Mouse (Mus musculus) CH12.LX (cell line): ENCODE results near the gene Rgs16. TPM values are rescaled to one million over a fixed set of nuclear protein-coding genes. Genes with fewer than 3 reads are reported as not detected.
A peak's percentile ranks its signal among the peaks of the same experiment; 100 is the strongest.
"Not testable (repeated sequence)": the region's sequence is repeated elsewhere in the genome, so short reads cannot be mapped to it uniquely, and the experiment has no call there.

Experiments
- DNase-seq: peaks from one replicate; pipeline ENCODE4 v3.0.0-alpha.2; 2013; ENCODE audit errors: extremely low read depth
- H3K27ac ChIP-seq: 2 replicates; pipeline ENCODE4 v1.5.1; 2012; ENCODE audit warnings: low read depth, mild to moderate bottlenecking, control low read depth, moderate library complexity; ENCODE audit not compliant: insufficient read depth
- H3K27me3 ChIP-seq: replicated peaks from 2 replicates; pipeline ENCODE3; 2012; ENCODE audit warnings: inconsistent platforms
- H3K36me3 ChIP-seq, 2 experiments: replicated peaks in 1 of 2; 2 replicates each; pipeline versions ENCODE3 to v1.6.1; 2012; ENCODE audit warnings: inconsistent platforms in 1 of 2, low read length in 1 of 2, mild to moderate bottlenecking in 1 of 2, mixed read lengths in 1 of 2, moderate library complexity in 1 of 2; ENCODE audit not compliant: control insufficient read depth in 1 of 2, insufficient read depth in 1 of 2
- H3K4me1 ChIP-seq, 2 experiments: 2 replicates each; pipeline ENCODE4 v1.6.1; 2012; ENCODE audit warnings: inconsistent platforms in 1 of 2, moderate library complexity in 1 of 2; ENCODE audit not compliant: insufficient read depth in 2 of 2, control insufficient read depth in 1 of 2
- H3K4me2 ChIP-seq: 2 replicates; pipeline ENCODE4 v1.6.1; 2012; ENCODE audit warnings: low read depth, mild to moderate bottlenecking, control low read depth; ENCODE audit not compliant: poor library complexity, insufficient read depth, severe bottlenecking
- H3K4me3 ChIP-seq, 3 experiments: fragments of 150-350 bp in 1 of 3; sonication (generic) in 1 of 3; replicated peaks in 1 of 3; 2 replicates each; pipeline versions ENCODE3 to v1.5.1; 2011 to 2012; ENCODE audit warnings: low read depth in 2 of 3, low read length in 2 of 3, mild to moderate bottlenecking in 2 of 3, moderate library complexity in 2 of 3, control low read depth in 1 of 3, improper control_type of control experiment in 1 of 3, inconsistent platforms in 1 of 3, mixed read lengths in 1 of 3; ENCODE audit not compliant: poor library complexity in 1 of 3
- H3K79me2 ChIP-seq: replicated peaks from 2 replicates; pipeline ENCODE4 v1.6.1; 2012; ENCODE audit warnings: mild to moderate bottlenecking, moderate library complexity; ENCODE audit not compliant: control insufficient read depth, poor library complexity, insufficient read depth, severe bottlenecking; ENCODE audit errors: extremely low read depth
- H3K9ac ChIP-seq: 2 replicates; pipeline ENCODE4 v1.6.1; 2012; ENCODE audit warnings: low read depth, mild to moderate bottlenecking, control low read depth, moderate library complexity; ENCODE audit not compliant: insufficient read depth
- H3K9me3 ChIP-seq: replicated peaks from 2 replicates; pipeline ENCODE3; 2012; ENCODE audit warnings: low read length, inconsistent platforms, mixed read lengths
- CTCF ChIP-seq, 2 experiments: IDR thresholded peaks in 1 of 2; conservative IDR thresholded peaks in 1 of 2; 2 replicates each; pipeline ENCODE4 v1.5.1; 2011 to 2012; ENCODE audit warnings: low read depth in 2 of 2, low read length in 2 of 2, improper control_type of control experiment in 1 of 2, inconsistent platforms in 1 of 2, mild to moderate bottlenecking in 1 of 2, moderate library complexity in 1 of 2
- E2F4 ChIP-seq: IDR thresholded peaks from 2 replicates; pipeline ENCODE4 v1.6.1; 2011; ENCODE audit warnings: low read depth, low read length, improper control_type of control experiment; ENCODE audit not compliant: insufficient replicate concordance
- EP300 ChIP-seq: IDR thresholded peaks from 2 replicates; pipeline ENCODE4 v1.6.1; 2011; ENCODE audit warnings: low read length, improper control_type of control experiment
- ETS1 ChIP-seq: conservative IDR thresholded peaks from 2 replicates; pipeline ENCODE4 v1.6.1; 2012; ENCODE audit warnings: low read depth, mild to moderate bottlenecking, inconsistent platforms, low read length, improper control_type of control experiment, moderate library complexity
- GABPA ChIP-seq: IDR thresholded peaks from 2 replicates; pipeline ENCODE4 v1.6.1; 2012; ENCODE audit warnings: low read depth, low read length, improper control_type of control experiment, inconsistent platforms; ENCODE audit not compliant: insufficient replicate concordance
- IRF4 ChIP-seq: IDR thresholded peaks from 2 replicates; pipeline ENCODE4 v1.6.1; 2014; ENCODE audit warnings: low read depth, mild to moderate bottlenecking, inconsistent platforms, low read length, improper control_type of control experiment
- JUN ChIP-seq: IDR thresholded peaks from 2 replicates; pipeline ENCODE4 v1.6.1; 2011; ENCODE audit warnings: low read depth, mild to moderate bottlenecking, low read length, improper control_type of control experiment, moderate library complexity; ENCODE audit not compliant: insufficient read depth
- JUND ChIP-seq: conservative IDR thresholded peaks from 2 replicates; pipeline ENCODE4 v1.6.1; 2011; ENCODE audit warnings: low read depth, low read length, improper control_type of control experiment
- KAT2A ChIP-seq: IDR thresholded peaks from 2 replicates; pipeline ENCODE4 v1.6.1; 2012; ENCODE audit warnings: low read length, improper control_type of control experiment, inconsistent platforms; ENCODE audit not compliant: insufficient replicate concordance
- MEF2A ChIP-seq: IDR thresholded peaks from 2 replicates; pipeline ENCODE4 v1.6.1; 2014; ENCODE audit warnings: low read depth, mild to moderate bottlenecking, inconsistent platforms, low read length, improper control_type of control experiment, borderline replicate concordance
- MYC ChIP-seq: IDR thresholded peaks from 2 replicates; pipeline ENCODE4 v1.6.1; 2011; ENCODE audit warnings: low read depth, mild to moderate bottlenecking, improper control_type of control experiment, low read length
- PAX5 ChIP-seq: IDR thresholded peaks from 2 replicates; pipeline ENCODE4 v1.6.1; 2012; ENCODE audit warnings: low read length, inconsistent platforms, mixed read lengths
- RAD21 ChIP-seq: IDR thresholded peaks from 2 replicates; pipeline ENCODE4 v1.6.1; 2011; ENCODE audit warnings: low read depth, mild to moderate bottlenecking, low read length, improper control_type of control experiment, moderate library complexity
- SIN3A ChIP-seq: IDR thresholded peaks from 2 replicates; pipeline ENCODE4 v1.6.1; 2012; ENCODE audit warnings: low read length, improper control_type of control experiment, inconsistent platforms
- SMC3 ChIP-seq: IDR thresholded peaks from 2 replicates; pipeline ENCODE4 v1.6.1; 2011; ENCODE audit warnings: low read depth, low read length, improper control_type of control experiment
- UBTF ChIP-seq: IDR thresholded peaks from 2 replicates; pipeline ENCODE4 v1.6.1; 2012; ENCODE audit warnings: low read depth, mild to moderate bottlenecking, inconsistent platforms, low read length, improper control_type of control experiment, moderate library complexity
- USF1 ChIP-seq: IDR thresholded peaks from 2 replicates; pipeline ENCODE4 v1.6.1; 2014; ENCODE audit warnings: low read depth, mild to moderate bottlenecking, inconsistent platforms, low read length, improper control_type of control experiment
- dilution Hi-C: fragments of 300-500 bp; cut with MboI; formaldehyde crosslinking; loops from 2 replicates; pipeline ENCODE4 v1.14.3; 2020; ENCODE audit warnings: low sequenced_read_pairs; ENCODE audit not compliant: extremely low pct_unique_long_range_greater_than_20kb, extremely low pct_ligation_motif_present
- in situ Hi-C: fragments of 300-500 bp; cut with MboI; formaldehyde crosslinking; loops from 3 replicates; pipeline ENCODE4 v1.14.3; 2019; ENCODE audit warnings: low sequenced_read_pairs, low pct_ligation_motif_present, low pct_unique_long_range_greater_than_20kb, mixed read lengths
- polyA plus RNA-seq: library from polyadenylated mRNA; unstranded; fragments of >175 nt; gene quantifications from 2 replicates; pipeline ENCODE4 v1.2.1, GENCODE M21; 2012; ENCODE audit warnings: low read depth; ENCODE audit not compliant: insufficient read length
- total RNA-seq, 2 experiments: library from RNA; depleted of rRNA; stranded (reverse); fragments of 300-350 nt in 1 of 2; fragments of >200 nt in 1 of 2; gene quantifications; 2 replicates each; pipeline ENCODE4 v1.2.3; 2012 to 2014

Gene Rgs16
- total and polyA plus RNA-seq, 3 experiments = 0.15 to 0.26 (median 0.21) TPM

DNA sequence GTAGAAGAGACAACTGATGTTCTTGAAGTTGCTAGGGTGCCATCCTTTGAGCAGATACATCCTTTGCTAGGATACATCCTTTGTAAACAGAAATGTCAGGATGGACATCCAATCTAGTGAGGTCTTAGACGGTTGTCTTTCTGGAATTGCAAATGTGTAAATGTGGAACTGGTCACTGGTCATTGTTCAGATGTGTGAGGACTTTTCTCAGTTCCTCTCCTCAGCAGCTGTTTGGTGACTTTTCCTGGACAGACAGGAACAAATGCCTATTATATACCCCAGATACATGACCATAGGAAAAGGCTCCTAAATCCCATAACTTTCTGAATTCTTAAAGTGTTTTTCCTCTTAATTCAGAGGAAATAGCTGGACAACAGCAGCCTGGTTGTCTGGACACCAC, 27.1 kb downstream of the Rgs16 start:
- dilution Hi-C loops = no loop called here
- in situ Hi-C loops = no loop called here

GRCm38 (mm10) chr1:153768465-153768864, 28.3 kb downstream of the Rgs16 start:
- dilution Hi-C loops (no loop called here), in situ Hi-C loops (no loop called here)
- no peak overlapping the region for H3K27ac ChIP-seq

More for the DNA sequence above, 27.1 kb downstream of the Rgs16 start:
- H3K27me3 ChIP-seq = no peaks in the 10 kb centered on the region
- no peaks in the 10 kb centered on the region for H3K79me2 ChIP-seq
- TF ChIP-seq UBTF (no peak), PAX5 (no peak), MYC (no peak), ETS1 (no peak), EP300 (peak; percentile 78), RAD21 (no peak), GABPA (no peak), IRF4 (peak; percentile 71), SMC3 (no peak), MEF2A (no peak), E2F4 (no peak)
- peaks cover under 1 to 9% of the 10 kb centered on the region in 2 experiments for H3K36me3 ChIP-seq
- H3K4me3 ChIP-seq = no peak overlapping the region
- H3K4me1 ChIP-seq = peaks cover 20 to 38% of the 10 kb centered on the region in 2 experiments
- DNase-seq = no peak
- no peak overlapping the region for H3K27ac ChIP-seq
- H3K9me3 ChIP-seq = no peaks in the 10 kb centered on the region
- H3K9ac ChIP-seq = no peak overlapping the region
- no peak overlapping the region for H3K4me2 ChIP-seq

GRCm38 (mm10) chr1:153769571-153769970, 29.4 kb downstream of the Rgs16 start:
- dilution Hi-C loops, DNase-seq, in situ Hi-C loops, H3K4me2 ChIP-seq, H3K79me2 ChIP-seq, H3K9me3 ChIP-seq, H3K4me3 ChIP-seq, H3K9ac ChIP-seq, H3K27me3 ChIP-seq, H3K36me3 ChIP-seq, H3K27ac ChIP-seq: not testable (repeated sequence)
- peaks cover 20 to 38% of the 10 kb centered on the region in 2 experiments for H3K4me1 ChIP-seq

More at GRCm38 (mm10) chr1:153768465-153768864, 28.3 kb downstream of the Rgs16 start:
- DNase-seq = peak; percentile 20
- H3K79me2 ChIP-seq = no peaks in the 10 kb centered on the region
- H3K36me3 ChIP-seq = no peaks in the 10 kb centered on the region
- H3K9me3 ChIP-seq = no peaks in the 10 kb centered on the region
- peak overlapping the region; percentile 17; the same call in 1 of the 2 replicates for H3K4me2 ChIP-seq
- H3K4me3 ChIP-seq = no peak overlapping the region
- no peak for TF ChIP-seq UBTF
- no peak for TF ChIP-seq IRF4
- TF ChIP-seq USF1 = no peak
- TF ChIP-seq EP300 = 0 out of 2 replicates have a peak, but pooled peaks have one; percentile 32
- TF ChIP-seq SMC3 = no peak
- TF ChIP-seq MEF2A = peak; percentile 46; the same call in 1 of the 2 replicates
- TF ChIP-seq CTCF (conservative IDR thresholded peaks at IDR 0.05 in 1 of 2, IDR thresholded peaks at IDR 0.05 in 1 of 2; ENCODE audit: low read depth in 2 of 2, low read length in 2 of 2) = no peak
- no peak for TF ChIP-seq PAX5
- no peak for TF ChIP-seq JUN
- no peak for TF ChIP-seq JUND
- no peak for TF ChIP-seq SIN3A
- no peak for TF ChIP-seq KAT2A
- no peaks in the 10 kb centered on the region for H3K27me3 ChIP-seq
- H3K9ac ChIP-seq = no peak overlapping the region
- peaks cover 20 to 38% of the 10 kb centered on the region in 2 experiments for H3K4me1 ChIP-seq
